Mouse (Mus musculus) C2C12 (cell line): ENCODE measurements around the gene Mpdu1.

Experiments
- CEBPB ChIP-seq: IDR thresholded peaks from one replicate; pipeline ENCODE4 v1.6.1; 2011; ENCODE audit warnings: low read depth, mild to moderate bottlenecking, control low read depth, moderate library complexity
- CTCF ChIP-seq: IDR thresholded peaks from one replicate; pipeline ENCODE4 v1.5.1; 2011; ENCODE audit not compliant: control insufficient read depth, insufficient read depth, insufficient read length
- FOSL1 ChIP-seq: IDR thresholded peaks from one replicate; pipeline ENCODE4 v1.8.0; 2011; ENCODE audit warnings: mild to moderate bottlenecking, low read length; ENCODE audit not compliant: poor library complexity, insufficient read depth, severe bottlenecking
- MAX ChIP-seq: IDR thresholded peaks from one replicate; pipeline ENCODE4 v1.6.1; 2011; ENCODE audit warnings: mild to moderate bottlenecking, control low read depth
- MYOD1 ChIP-seq: IDR thresholded peaks from one replicate; pipeline ENCODE4 v1.6.1; 2011; ENCODE audit warnings: low read depth; ENCODE audit not compliant: control insufficient read depth, insufficient read length
- USF1 ChIP-seq: IDR thresholded peaks from one replicate; pipeline ENCODE4 v1.6.1; 2011; ENCODE audit warnings: low read depth, mild to moderate bottlenecking, control low read depth, moderate library complexity

- TF ChIP-seq CTCF, result no peak
- no peak for TF ChIP-seq MAX
- no peak for TF ChIP-seq FOSL1
- no peak for TF ChIP-seq USF1
- TF ChIP-seq CEBPB, result no peak
- no peak for TF ChIP-seq MYOD1
Observed at GRCm38 (mm10) chr11:69709554-69710446, 47.4 kb upstream of the Mpdu1 start.
